Mouse (Mus musculus) heart, postnatal 0 days (tissue): ENCODE data around the gene Hspb6. TPM values are rescaled to one million over a fixed set of nuclear protein-coding genes. Genes with fewer than 3 reads are reported as not detected.

ENCODE experiments used
- ATAC-seq: fragments of 200-750 bp; cut with Nextera tagmentation; 2 replicates; pipeline ENCODE4 v1.8.0; 2017; ENCODE audit warnings: low read depth, moderate number of reproducible peaks, moderate library complexity; ENCODE audit not compliant: insufficient read depth
- DNase-seq: peaks from one replicate; pipeline ENCODE4 v3.0.0-alpha.2; 2016; ENCODE audit warnings: low spot score
- H3K27ac ChIP-seq: fragments of 300-500 bp; sonication (generic); 2 replicates; pipeline ENCODE4 v1.5.1; 2014; ENCODE audit warnings: low read depth, mild to moderate bottlenecking
- H3K27me3 ChIP-seq: fragments of 300-500 bp; sonication (generic); 2 replicates; pipeline ENCODE4 v1.6.1; 2014; ENCODE audit warnings: low read length, mixed read lengths; ENCODE audit not compliant: control insufficient read depth, insufficient read depth
- H3K36me3 ChIP-seq: fragments of 300-500 bp; sonication (generic); replicated peaks from 2 replicates; pipeline ENCODE4 v1.6.1; 2014; ENCODE audit warnings: low read length, mixed read lengths; ENCODE audit not compliant: control insufficient read depth, insufficient read depth
- H3K4me1 ChIP-seq: fragments of 300-500 bp; sonication (generic); 2 replicates; pipeline ENCODE4 v1.6.1; 2014; ENCODE audit warnings: antibody characterized with exemption; ENCODE audit not compliant: control insufficient read depth, insufficient read depth
- H3K4me2 ChIP-seq: fragments of 300-500 bp; sonication (generic); 2 replicates; pipeline ENCODE4 v1.6.1; 2014; ENCODE audit warnings: low read depth, mild to moderate bottlenecking, low read length, moderate library complexity
- H3K4me3 ChIP-seq: fragments of 300-500 bp; sonication (generic); 2 replicates; pipeline ENCODE4 v1.5.1; 2014; ENCODE audit warnings: low read depth, low read length
- H3K9ac ChIP-seq: fragments of 300-500 bp; sonication (generic); replicated peaks from 2 replicates; pipeline ENCODE4 v1.6.1; 2014; ENCODE audit warnings: low read depth, low read length, mixed read lengths
- H3K9me3 ChIP-seq: fragments of 300-500 bp; sonication (generic); replicated peaks from 2 replicates; pipeline ENCODE4 v1.6.1; 2016; ENCODE audit warnings: low read length; ENCODE audit not compliant: control insufficient read depth
- CTCF ChIP-seq: IDR thresholded peaks from 2 replicates; pipeline ENCODE4 v1.5.1; 2016; ENCODE audit warnings: antibody characterized with exemption, control low read depth, low read depth
- EP300 ChIP-seq: IDR thresholded peaks from 2 replicates; pipeline ENCODE4 v1.6.1; 2016; ENCODE audit warnings: antibody characterized with exemption, low read depth
- WGBS: fragments of 180-500 bp; shearing (Covaris S2); extraction: QIAGEN DNeasy Blood & Tissue Kit; methylation state at CpG from one replicate; pipeline ENCODE4 v1.1.7; 2014; 5-methylcytosine and 5-hydroxymethylcytosine counted together
- polyA plus RNA-seq: library from polyadenylated mRNA; unstranded; fragments of >200 nt; fragmentation: Nextera tagmentation; extraction: Ambion mirVana; gene quantifications from 2 replicates; pipeline ENCODE4 v1.2.1, GENCODE M21; 2015
- total RNA-seq: library from RNA; depleted of rRNA; stranded (reverse); fragments of >200 nt; gene quantifications from 2 replicates; pipeline ENCODE4 v1.2.3, GENCODE M21; 2014; ENCODE audit warnings: low replicate concordance

The Hspb6 gene
- total and polyA plus RNA-seq, 2 experiments from 2014 or later = 72.0 to 339 TPM

DNA sequence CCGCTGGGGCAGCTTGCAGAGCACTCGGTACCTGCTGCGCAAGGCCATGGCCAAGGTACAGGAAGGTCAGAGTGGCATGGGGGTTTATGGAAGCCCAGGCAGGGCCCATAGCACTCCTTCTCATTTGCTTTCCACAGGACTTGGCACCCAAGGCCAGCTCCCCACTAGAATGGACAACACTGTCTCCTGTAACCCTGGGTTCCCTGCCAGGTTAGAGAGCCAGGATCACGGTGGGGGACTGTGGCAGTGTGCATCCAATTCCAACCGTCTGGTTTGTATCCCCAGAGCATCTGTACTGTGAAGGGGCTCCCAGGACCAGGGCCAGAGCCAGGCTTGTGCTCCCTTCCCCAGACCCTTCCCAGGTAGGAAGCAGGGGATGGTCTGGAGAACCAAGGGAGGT is 31.1 kb upstream of the Hspb6 start:
- no peak for TF ChIP-seq EP300
- no peak for TF ChIP-seq CTCF
- ATAC-seq (no peak), DNase-seq (no peak)
- H3K4me2 ChIP-seq = no peak overlapping the region
- H3K4me3 ChIP-seq = no peak overlapping the region
- H3K4me1 ChIP-seq = no peaks in the 10 kb centered on the region
- no peaks in the 10 kb centered on the region for H3K27me3 ChIP-seq
- no peaks in the 10 kb centered on the region for H3K9me3 ChIP-seq
- peaks cover 13% of the 10 kb centered on the region for H3K36me3 ChIP-seq
- H3K27ac ChIP-seq = no peak overlapping the region
- no peak overlapping the region for H3K9ac ChIP-seq
- 82% methylated on average over 5 of the region's 5 CpGs for WGBS

DNA sequence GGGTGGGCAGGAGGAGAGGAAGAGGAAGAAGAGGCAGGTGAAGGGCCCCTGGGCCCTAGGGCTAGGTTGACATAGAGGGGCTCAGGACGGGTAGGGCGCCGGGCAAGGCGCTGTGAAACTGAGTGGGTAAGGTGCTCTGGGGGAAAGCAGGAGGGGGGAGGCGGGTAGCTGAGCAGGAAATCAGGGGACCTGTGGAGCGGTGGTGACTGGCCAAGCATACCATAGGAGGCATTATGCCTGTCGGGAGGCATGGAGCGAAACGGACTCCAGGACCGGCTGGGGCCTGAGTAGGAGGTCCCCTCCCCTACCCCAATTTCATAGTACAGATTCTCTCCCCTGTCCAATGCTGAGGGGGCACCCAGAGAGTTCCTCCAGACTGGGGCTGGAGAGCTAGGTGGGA is 29.1 kb upstream of the Hspb6 start:
- Histone ChIP-seq H3K4me3 (no peak overlapping the region), H3K27me3 (no peaks in the 10 kb centered on the region), H3K9ac (no peak overlapping the region), H3K4me1 (no peaks in the 10 kb centered on the region), H3K9me3 (no peaks in the 10 kb centered on the region), H3K4me2 (no peak overlapping the region), H3K36me3 (peaks cover 31% of the 10 kb centered on the region), H3K27ac (no peak overlapping the region)
- TF ChIP-seq EP300 (no peak), CTCF (no peak)
- ATAC-seq = no peak
- WGBS = 87% methylated on average over 10 of the region's 10 CpGs
- no peak for DNase-seq

DNA sequence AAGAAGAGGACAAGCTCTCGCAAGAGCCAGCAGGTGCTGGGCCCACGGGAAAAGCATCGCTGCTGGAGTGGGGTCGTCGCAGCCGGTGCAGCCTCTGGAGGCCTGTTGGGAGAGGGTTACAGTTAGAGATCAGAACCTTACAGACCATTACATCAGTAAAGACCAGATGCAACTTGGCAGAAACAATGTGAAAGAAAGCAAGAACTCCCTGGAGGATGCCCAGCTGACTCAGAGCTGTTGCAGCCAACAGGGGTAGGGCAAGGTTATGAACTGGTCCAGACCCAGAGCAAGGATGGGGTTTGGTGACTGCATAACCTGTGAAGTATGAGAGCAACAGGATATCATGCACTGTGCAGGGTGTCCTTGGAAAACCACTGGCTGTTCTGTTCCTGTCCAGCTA is 27.5 kb upstream of the Hspb6 start:
- peaks cover 47% of the 10 kb centered on the region for H3K36me3 ChIP-seq
- no peaks in the 10 kb centered on the region for H3K9me3 ChIP-seq
- no peak for TF ChIP-seq EP300
- TF ChIP-seq CTCF = no peak
- DNase-seq (no peak), ATAC-seq (no peak)
- H3K9ac ChIP-seq = no peak overlapping the region
- H3K27me3 ChIP-seq = no peaks in the 10 kb centered on the region
- no peak overlapping the region for H3K4me3 ChIP-seq
- H3K4me1 ChIP-seq = no peaks in the 10 kb centered on the region
- no peak overlapping the region for H3K4me2 ChIP-seq
- WGBS = 75% methylated on average over 6 of the region's 6 CpGs
- H3K27ac ChIP-seq = no peak overlapping the region

DNA sequence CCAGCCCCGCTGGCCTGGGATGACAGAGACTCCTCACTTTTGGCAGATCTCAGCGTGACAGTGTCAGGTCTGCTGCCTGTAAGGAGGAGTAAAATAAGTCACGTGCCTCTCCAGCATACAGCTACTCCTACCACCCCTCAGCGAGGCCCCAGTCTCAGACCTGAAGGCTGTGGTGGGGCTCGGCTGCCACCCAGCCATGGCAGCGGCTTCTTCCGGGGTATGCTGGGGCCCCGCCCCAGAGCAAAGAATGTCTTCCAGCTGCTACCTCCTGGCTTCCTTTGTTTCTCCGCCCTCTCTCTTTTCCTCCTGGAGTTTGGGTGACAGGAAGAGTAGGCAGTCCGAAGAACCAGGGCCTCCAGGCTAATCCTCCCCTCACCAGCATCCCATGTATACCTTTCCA is 26.0 kb upstream of the Hspb6 start:
- WGBS = 63% methylated on average over 10 of the region's 10 CpGs
- Histone ChIP-seq H3K27me3 (no peaks in the 10 kb centered on the region), H3K4me3 (no peak overlapping the region), H3K9ac (no peak overlapping the region), H3K4me1 (no peaks in the 10 kb centered on the region), H3K36me3 (peaks cover 60% of the 10 kb centered on the region), H3K4me2 (no peak overlapping the region), H3K27ac (no peak overlapping the region), H3K9me3 (no peaks in the 10 kb centered on the region)
- ATAC-seq = no peak
- no peak for DNase-seq
- no peak for TF ChIP-seq CTCF
- no peak for TF ChIP-seq EP300

DNA sequence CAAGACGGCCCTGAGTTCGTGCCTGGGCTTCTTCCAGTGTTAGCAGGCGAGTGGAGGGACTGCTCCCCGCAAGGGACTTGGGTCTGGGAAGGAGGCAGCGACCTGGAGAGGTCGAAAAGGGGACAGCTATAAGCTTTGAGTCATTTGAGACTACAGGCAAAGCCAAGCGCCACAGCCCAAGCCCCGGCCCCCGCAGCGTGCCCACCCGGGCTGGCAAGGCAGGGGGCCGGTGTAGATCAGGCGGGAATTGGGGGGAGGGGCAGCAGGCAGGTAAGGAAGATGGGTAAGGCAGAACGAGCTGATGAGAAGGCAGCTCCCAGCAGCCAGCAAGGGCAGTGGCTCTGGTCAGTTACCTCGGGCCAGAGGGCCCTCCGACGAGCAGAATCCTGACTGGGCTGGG is 25.6 kb upstream of the Hspb6 start:
- DNase-seq = no peak
- H3K9ac ChIP-seq = no peak overlapping the region
- H3K27me3 ChIP-seq = no peaks in the 10 kb centered on the region
- TF ChIP-seq CTCF (no peak), EP300 (no peak)
- H3K9me3 ChIP-seq = no peaks in the 10 kb centered on the region
- WGBS = 48% methylated on average over 17 of the region's 17 CpGs
- ATAC-seq = no peak
- H3K4me2 ChIP-seq = no peak overlapping the region
- H3K36me3 ChIP-seq = peaks cover 60% of the 10 kb centered on the region
- H3K4me3 ChIP-seq = no peak overlapping the region
- no peaks in the 10 kb centered on the region for H3K4me1 ChIP-seq
- no peak overlapping the region for H3K27ac ChIP-seq

DNA sequence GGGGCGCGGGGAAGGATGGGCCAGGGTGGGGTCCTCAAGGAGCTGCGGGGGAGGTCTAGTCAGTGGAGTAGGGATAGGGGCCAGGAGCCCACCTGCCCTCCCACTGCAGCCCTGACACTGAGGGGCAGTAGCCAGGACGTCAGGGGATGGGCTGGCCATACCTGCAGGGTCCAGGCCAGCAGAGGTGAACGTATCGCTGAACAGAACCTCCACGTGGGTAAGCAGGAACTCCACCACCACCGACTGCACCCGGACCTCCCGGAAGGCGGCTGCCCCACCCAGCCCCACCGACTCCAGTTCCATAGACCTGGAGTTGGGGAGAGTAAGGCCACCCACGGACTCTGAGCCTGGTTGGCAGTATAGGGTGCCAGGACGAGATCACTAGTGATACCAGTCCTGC is 25.0 kb upstream of the Hspb6 start:
- Histone ChIP-seq H3K4me2 (no peak overlapping the region), H3K9me3 (no peaks in the 10 kb centered on the region), H3K27me3 (no peaks in the 10 kb centered on the region), H3K4me1 (no peaks in the 10 kb centered on the region), H3K9ac (no peak overlapping the region), H3K4me3 (no peak overlapping the region), H3K36me3 (peaks cover 63% of the 10 kb centered on the region), H3K27ac (no peak overlapping the region)
- WGBS = 88% methylated on average over 14 of the region's 14 CpGs
- DNase-seq (no peak), ATAC-seq (no peak)
- no peak for TF ChIP-seq EP300
- no peak for TF ChIP-seq CTCF
